Mouse (Mus musculus) hindbrain, postnatal 0 days (tissue): ENCODE measurements at regions not wholly inside any gene's neighbourhood (a gene's known extent, or its start where the extent isn't known, plus 50 kb on each side); places are given as distances from the start of the nearest gene placed in this dataset.
"Not testable (repeated sequence)": the region's sequence is repeated elsewhere in the genome, so short reads cannot be mapped to it uniquely, and the experiment has no call there.

Experiments used
- ATAC-seq: fragments of 200-750 bp; cut with Nextera tagmentation; 2 replicates; pipeline ENCODE4 v1.8.0; 2017; ENCODE audit warnings: mild to moderate bottlenecking, moderate TSS enrichment, moderate library complexity
- DNase-seq: peaks from one replicate; pipeline ENCODE4 v3.0.0-alpha.2; 2015; ENCODE audit warnings: low spot score
- H3K27ac ChIP-seq: fragments of 300-500 bp; sonication (generic); 2 replicates; pipeline ENCODE4 v1.5.1; 2014; ENCODE audit warnings: mild to moderate bottlenecking
- H3K27me3 ChIP-seq: fragments of 300-500 bp; sonication (generic); 2 replicates; pipeline ENCODE4 v1.6.1; 2014; ENCODE audit warnings: low read length, mixed read lengths; ENCODE audit not compliant: insufficient read depth
- H3K36me3 ChIP-seq: fragments of 300-500 bp; sonication (generic); 2 replicates; pipeline ENCODE4 v1.6.1; 2014; ENCODE audit warnings: low read length, mixed read lengths; ENCODE audit not compliant: insufficient read depth
- H3K4me1 ChIP-seq: fragments of 300-500 bp; sonication (generic); 2 replicates; pipeline ENCODE4 v1.6.1; 2014; ENCODE audit warnings: antibody characterized with exemption, low read length, mixed read lengths; ENCODE audit not compliant: insufficient read depth
- H3K4me2 ChIP-seq: fragments of 300-500 bp; sonication (generic); 2 replicates; pipeline ENCODE4 v1.6.1; 2014; ENCODE audit warnings: low read depth, mild to moderate bottlenecking, low read length, moderate library complexity, mixed read lengths
- H3K4me3 ChIP-seq: fragments of 300-500 bp; sonication (generic); 2 replicates; pipeline ENCODE4 v1.5.1; 2014; ENCODE audit warnings: low read length
- H3K9ac ChIP-seq: fragments of 300-500 bp; sonication (generic); replicated peaks from 2 replicates; pipeline ENCODE4 v1.6.1; 2014; ENCODE audit warnings: mild to moderate bottlenecking, low read length, moderate library complexity, mixed read lengths
- H3K9me3 ChIP-seq: fragments of 300-500 bp; sonication (generic); 2 replicates; pipeline ENCODE4 v1.6.1; 2016; ENCODE audit warnings: low read length, mixed read lengths
- CTCF ChIP-seq: IDR thresholded peaks from 2 replicates; pipeline ENCODE4 v1.5.1; 2016; ENCODE audit warnings: antibody characterized with exemption, control low read depth, low read depth
- WGBS: fragments of 180-500 bp; shearing (Covaris S2); extraction: QIAGEN DNeasy Blood & Tissue Kit; methylation state at CpG from one replicate; pipeline ENCODE4 v1.1.7; 2014; 5-methylcytosine and 5-hydroxymethylcytosine counted together

- H3K4me3 ChIP-seq = no peak overlapping the region
- H3K27ac ChIP-seq = no peak overlapping the region
- ATAC-seq (no peak), DNase-seq (no peak)
- no peaks in the 10 kb centered on the region for H3K36me3 ChIP-seq
- no peak overlapping the region for H3K9ac ChIP-seq
- WGBS = 46% methylated on average over 4 of the region's 4 CpGs
- H3K4me1 ChIP-seq = no peaks in the 10 kb centered on the region
- no peaks in the 10 kb centered on the region for H3K9me3 ChIP-seq
- H3K27me3 ChIP-seq = no peaks in the 10 kb centered on the region
- no peak overlapping the region for H3K4me2 ChIP-seq
- no peak for TF ChIP-seq CTCF
These were observed 132.7 kb upstream of the Mon1b start for GRCm38 (mm10) chr8:113502671-113503070.

- Histone ChIP-seq H3K27me3 (no peaks in the 10 kb centered on the region), H3K4me1 (no peaks in the 10 kb centered on the region), H3K4me3 (no peak overlapping the region), H3K9me3 (no peaks in the 10 kb centered on the region), H3K4me2 (no peak overlapping the region), H3K36me3 (no peaks in the 10 kb centered on the region), H3K9ac (no peak overlapping the region), H3K27ac (no peak overlapping the region)
- no peak for DNase-seq
- no peak for TF ChIP-seq CTCF
- WGBS = 95% methylated on average over 4 of the region's 4 CpGs
- no peak for ATAC-seq
These were observed 122.5 kb upstream of the Mon1b start for GRCm38 (mm10) chr8:113512856-113513255.

GRCm38 (mm10) chr8:113513886-113514730 lies 121.3 kb upstream of the Mon1b start:
- no peak overlapping the region for H3K9ac ChIP-seq
- no peaks in the 10 kb centered on the region for H3K27me3 ChIP-seq
- no peak overlapping the region for H3K27ac ChIP-seq
- no peak overlapping the region for H3K4me2 ChIP-seq
- no peak for DNase-seq
- no peaks in the 10 kb centered on the region for H3K4me1 ChIP-seq
- no peak for ATAC-seq
- H3K36me3 ChIP-seq = no peaks in the 10 kb centered on the region
- WGBS = 56% methylated on average over 14 of the region's 14 CpGs
- H3K4me3 ChIP-seq = no peak overlapping the region
- H3K9me3 ChIP-seq = no peaks in the 10 kb centered on the region
- no peak for TF ChIP-seq CTCF

GRCm38 (mm10) chr8:113514731-113515375 lies 120.5 kb upstream of the Mon1b start:
- not testable (repeated sequence) for H3K9me3 ChIP-seq, H3K4me3 ChIP-seq, DNase-seq, H3K27ac ChIP-seq, H3K27me3 ChIP-seq, ATAC-seq, H3K4me1 ChIP-seq, H3K9ac ChIP-seq, H3K36me3 ChIP-seq, H3K4me2 ChIP-seq
- 68% methylated on average over 4 of the region's 4 CpGs for WGBS

- no peaks in the 10 kb centered on the region for H3K36me3 ChIP-seq
- no peak overlapping the region for H3K4me2 ChIP-seq
- no peaks in the 10 kb centered on the region for H3K9me3 ChIP-seq
- H3K27ac ChIP-seq = no peak overlapping the region
- no peak for ATAC-seq
- no peaks in the 10 kb centered on the region for H3K4me1 ChIP-seq
- no peak overlapping the region for H3K4me3 ChIP-seq
- TF ChIP-seq CTCF = no peak
- DNase-seq = no peak
- H3K27me3 ChIP-seq = no peaks in the 10 kb centered on the region
- H3K9ac ChIP-seq = no peak overlapping the region
- WGBS = 89% methylated on average over 7 of the region's 7 CpGs
These were observed 119.2 kb upstream of the Mon1b start for GRCm38 (mm10) chr8:113516176-113516575.

- ATAC-seq (no peak), DNase-seq (no peak)
- H3K4me3 ChIP-seq = no peak overlapping the region
- no peaks in the 10 kb centered on the region for H3K4me1 ChIP-seq
- WGBS = 82% methylated on average over 1 of the region's 1 CpGs
- no peak overlapping the region for H3K9ac ChIP-seq
- TF ChIP-seq CTCF = no peak
- no peaks in the 10 kb centered on the region for H3K9me3 ChIP-seq
- H3K27me3 ChIP-seq = no peaks in the 10 kb centered on the region
- H3K36me3 ChIP-seq = no peaks in the 10 kb centered on the region
- no peak overlapping the region for H3K27ac ChIP-seq
- H3K4me2 ChIP-seq = no peak overlapping the region
These were observed 117.5 kb upstream of the Mon1b start for GRCm38 (mm10) chr8:113517912-113518311.

GRCm38 (mm10) chr8:113523561-113523960 lies 111.8 kb upstream of the Mon1b start:
- WGBS = 93% methylated on average over 1 of the region's 1 CpGs
- TF ChIP-seq CTCF = no peak
- Histone ChIP-seq H3K4me3 (no peak overlapping the region), H3K9me3 (no peaks in the 10 kb centered on the region), H3K9ac (no peak overlapping the region), H3K4me2 (no peak overlapping the region), H3K27me3 (no peaks in the 10 kb centered on the region), H3K36me3 (no peaks in the 10 kb centered on the region), H3K4me1 (no peaks in the 10 kb centered on the region), H3K27ac (no peak overlapping the region)
- ATAC-seq = no peak
- DNase-seq = no peak
